Mouse (Mus musculus) retina, postnatal 1 day (tissue): ENCODE data around the gene Zfand2b.

Experiments used
- DNase-seq: peaks from one replicate; pipeline ENCODE4 v3.0.0-alpha.2; 2012

Zfand2b gene

DNA sequence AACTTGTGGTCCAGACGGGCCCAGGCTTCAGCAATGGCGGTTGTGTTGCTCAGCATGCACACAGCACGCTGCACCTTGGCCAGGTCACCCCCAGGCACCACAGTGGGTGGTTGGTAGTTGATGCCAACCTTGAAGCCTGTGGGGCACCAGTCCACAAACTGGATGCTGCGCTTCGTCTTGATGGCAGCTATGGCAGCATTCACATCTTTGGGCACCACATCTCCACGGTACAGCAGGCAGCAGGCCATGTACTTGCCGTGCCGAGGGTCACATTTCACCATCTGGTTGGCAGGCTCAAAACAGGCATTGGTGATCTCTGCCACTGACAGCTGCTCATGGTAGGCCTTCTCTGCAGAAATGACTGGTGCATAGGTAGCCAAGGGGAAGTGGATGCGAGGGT is 47.3 kb downstream of the Zfand2b start:
- no peak for DNase-seq

DNA sequence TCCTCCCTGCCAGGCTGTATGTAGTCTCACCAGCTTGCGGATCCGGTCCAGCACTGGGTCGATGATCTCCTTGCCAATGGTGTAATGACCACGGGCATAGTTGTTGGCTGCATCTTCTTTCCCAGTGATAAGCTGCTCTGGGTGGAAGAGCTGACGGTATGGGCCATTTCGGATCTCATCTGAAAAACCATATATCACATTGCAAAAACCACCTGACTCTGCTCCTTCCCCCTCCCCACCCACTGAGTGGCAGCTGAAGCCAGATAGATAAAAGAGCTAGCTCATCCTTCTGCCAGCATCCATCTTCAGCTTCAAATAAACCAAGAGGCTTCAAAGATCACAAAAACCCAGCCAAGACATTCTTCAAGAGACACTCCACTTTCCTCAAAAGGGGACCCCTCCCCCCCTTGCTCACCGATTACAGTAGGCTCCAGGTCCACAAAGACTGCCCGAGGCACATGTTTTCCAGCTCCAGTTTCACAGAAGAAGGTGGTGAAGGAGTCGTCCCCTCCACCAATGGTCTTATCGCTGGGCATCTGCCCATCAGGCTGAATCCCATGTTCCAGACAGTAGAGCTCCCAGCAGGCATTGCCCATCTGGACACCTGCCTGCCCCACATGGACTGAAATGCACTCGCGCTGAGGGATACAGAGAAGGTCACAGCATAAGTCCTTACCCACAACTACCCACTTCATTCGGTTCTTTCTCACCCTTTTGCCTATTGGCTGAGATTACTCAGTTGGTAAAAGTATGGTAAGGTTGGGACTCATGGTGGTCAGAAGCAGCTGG is 48.5 kb downstream of the Zfand2b start:
- peak; percentile 35 for DNase-seq

DNA sequence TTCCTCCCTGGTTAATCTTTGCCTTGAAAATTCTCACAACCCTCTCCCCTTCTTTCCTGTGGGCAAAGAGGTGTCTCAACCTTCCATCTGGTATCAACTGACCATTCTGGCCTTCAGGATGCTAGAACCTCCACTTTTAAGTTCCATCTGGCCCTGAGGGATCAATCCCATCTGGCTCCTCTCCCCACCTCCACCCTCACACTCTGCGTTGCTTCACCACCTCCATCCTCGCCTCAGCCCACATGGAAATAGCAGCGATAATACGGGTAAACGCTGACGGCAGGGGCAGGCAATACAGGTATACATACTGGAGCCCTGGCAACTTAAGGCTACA is 49.4 kb downstream of the Zfand2b start:
- no peak for DNase-seq

DNA sequence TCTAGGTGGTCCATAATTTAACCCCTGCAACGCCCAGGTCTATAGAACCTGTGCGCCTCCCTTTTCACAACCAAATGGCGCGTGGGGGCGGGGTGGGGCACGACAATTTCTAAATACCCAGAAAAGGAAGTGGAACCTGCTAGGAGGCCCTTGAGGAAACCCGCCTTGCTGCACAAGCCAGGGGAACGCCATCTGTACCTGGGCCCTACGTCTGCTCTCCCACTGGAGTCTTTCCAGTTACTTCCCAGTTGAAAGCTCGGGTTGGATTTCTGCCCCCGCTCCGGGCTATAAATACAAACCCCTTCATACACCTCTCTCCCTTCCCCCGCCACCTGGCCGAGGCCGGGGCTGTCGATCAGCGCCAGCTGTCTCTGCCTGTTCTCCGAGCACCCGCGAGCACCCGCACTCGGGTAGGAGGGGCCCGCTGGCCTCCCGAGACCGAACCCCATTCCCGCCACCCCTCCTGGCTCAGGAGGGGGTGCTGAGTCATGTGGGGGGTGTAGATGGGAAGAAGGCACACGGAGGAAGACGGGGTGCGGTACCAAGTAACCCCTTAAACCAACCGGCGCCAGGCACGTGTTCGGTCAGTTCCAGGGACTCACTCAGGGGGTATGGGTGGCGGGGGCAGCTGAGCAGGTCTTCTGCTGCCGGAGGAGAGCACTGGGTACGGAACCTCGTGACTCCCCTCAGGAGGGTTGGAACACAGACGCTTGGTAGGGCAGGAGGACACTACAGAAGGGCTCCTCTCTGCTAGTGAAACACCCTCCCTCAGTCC is 50.0 kb downstream of the Zfand2b start:
- peak; percentile 45 for DNase-seq

DNA sequence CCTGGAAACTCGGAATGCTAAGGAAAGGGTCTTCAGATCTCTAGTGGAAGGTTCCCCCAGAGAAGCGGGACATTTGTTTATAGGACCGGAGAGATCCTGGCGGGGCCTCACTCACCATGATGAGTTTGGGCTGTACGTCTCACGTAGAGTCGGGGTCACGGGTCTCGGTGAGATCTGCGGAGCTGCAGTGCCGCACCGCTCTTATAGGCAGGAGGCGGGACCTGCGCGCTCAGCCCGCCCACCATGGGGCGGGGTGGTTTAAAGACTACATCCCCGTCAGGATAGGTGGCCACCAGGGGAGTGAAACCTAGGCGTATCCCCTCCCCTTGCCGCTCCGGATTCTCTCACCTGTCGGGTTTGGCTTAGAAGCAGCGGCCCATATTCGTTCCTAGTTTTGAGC is 50.6 kb downstream of the Zfand2b start:
- peak; percentile 77 for DNase-seq

DNA sequence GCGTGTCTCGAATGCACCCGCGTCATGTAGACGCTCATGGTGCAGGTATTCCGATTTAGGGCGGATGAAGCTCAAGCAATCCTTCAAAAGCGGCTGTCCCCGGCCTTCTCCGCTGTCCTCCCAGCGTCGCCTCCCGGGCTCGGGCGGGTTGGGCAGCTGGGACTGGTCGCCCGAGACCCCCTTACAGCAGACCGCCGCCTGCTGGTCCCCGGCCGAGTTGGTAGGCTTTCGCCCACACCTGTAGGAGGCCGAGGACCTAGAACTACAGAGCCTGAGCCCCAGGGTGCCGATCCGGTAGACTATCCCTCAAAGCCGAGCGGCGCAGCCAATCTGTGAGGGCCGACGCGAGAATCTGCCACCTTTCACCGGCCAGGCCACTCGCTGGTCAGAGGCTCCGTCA is 51.1 kb downstream of the Zfand2b start, which contains the start of gene Tuba4a:
Gene Tuba4a (minus strand): TSS at position 335 of the 400 bp plus-strand sequence.
- DNase-seq, result peak; percentile 47
